Mouse (Mus musculus) heart, postnatal 0 days (tissue): ENCODE data around the gene Thrb. TPM values are rescaled to one million over a fixed set of nuclear protein-coding genes. Genes with fewer than 3 reads are reported as not detected.

ENCODE experiments used
- ATAC-seq: fragments of 200-750 bp; cut with Nextera tagmentation; 2 replicates; pipeline ENCODE4 v1.8.0; 2017; ENCODE audit warnings: low read depth, moderate number of reproducible peaks, moderate library complexity; ENCODE audit not compliant: insufficient read depth
- DNase-seq: peaks from one replicate; pipeline ENCODE4 v3.0.0-alpha.2; 2016; ENCODE audit warnings: low spot score
- H3K27ac ChIP-seq: fragments of 300-500 bp; sonication (generic); 2 replicates; pipeline ENCODE4 v1.5.1; 2014; ENCODE audit warnings: low read depth, mild to moderate bottlenecking
- H3K27me3 ChIP-seq: fragments of 300-500 bp; sonication (generic); 2 replicates; pipeline ENCODE4 v1.6.1; 2014; ENCODE audit warnings: low read length, mixed read lengths; ENCODE audit not compliant: control insufficient read depth, insufficient read depth
- H3K36me3 ChIP-seq: fragments of 300-500 bp; sonication (generic); replicated peaks from 2 replicates; pipeline ENCODE4 v1.6.1; 2014; ENCODE audit warnings: low read length, mixed read lengths; ENCODE audit not compliant: control insufficient read depth, insufficient read depth
- H3K4me1 ChIP-seq: fragments of 300-500 bp; sonication (generic); 2 replicates; pipeline ENCODE4 v1.6.1; 2014; ENCODE audit warnings: antibody characterized with exemption; ENCODE audit not compliant: control insufficient read depth, insufficient read depth
- H3K4me2 ChIP-seq: fragments of 300-500 bp; sonication (generic); 2 replicates; pipeline ENCODE4 v1.6.1; 2014; ENCODE audit warnings: low read depth, mild to moderate bottlenecking, low read length, moderate library complexity
- H3K4me3 ChIP-seq: fragments of 300-500 bp; sonication (generic); 2 replicates; pipeline ENCODE4 v1.5.1; 2014; ENCODE audit warnings: low read depth, low read length
- H3K9ac ChIP-seq: fragments of 300-500 bp; sonication (generic); replicated peaks from 2 replicates; pipeline ENCODE4 v1.6.1; 2014; ENCODE audit warnings: low read depth, low read length, mixed read lengths
- H3K9me3 ChIP-seq: fragments of 300-500 bp; sonication (generic); replicated peaks from 2 replicates; pipeline ENCODE4 v1.6.1; 2016; ENCODE audit warnings: low read length; ENCODE audit not compliant: control insufficient read depth
- CTCF ChIP-seq: IDR thresholded peaks from 2 replicates; pipeline ENCODE4 v1.5.1; 2016; ENCODE audit warnings: antibody characterized with exemption, control low read depth, low read depth
- EP300 ChIP-seq: IDR thresholded peaks from 2 replicates; pipeline ENCODE4 v1.6.1; 2016; ENCODE audit warnings: antibody characterized with exemption, low read depth
- WGBS: fragments of 180-500 bp; shearing (Covaris S2); extraction: QIAGEN DNeasy Blood & Tissue Kit; methylation state at CpG from one replicate; pipeline ENCODE4 v1.1.7; 2014; 5-methylcytosine and 5-hydroxymethylcytosine counted together
- polyA plus RNA-seq: library from polyadenylated mRNA; unstranded; fragments of >200 nt; fragmentation: Nextera tagmentation; extraction: Ambion mirVana; gene quantifications from 2 replicates; pipeline ENCODE4 v1.2.1, GENCODE M21; 2015
- total RNA-seq: library from RNA; depleted of rRNA; stranded (reverse); fragments of >200 nt; gene quantifications from 2 replicates; pipeline ENCODE4 v1.2.3, GENCODE M21; 2014; ENCODE audit warnings: low replicate concordance

Thrb gene
- total and polyA plus RNA-seq, 2 experiments from 2014 or later: 0.90 to 1.0 TPM

DNA sequence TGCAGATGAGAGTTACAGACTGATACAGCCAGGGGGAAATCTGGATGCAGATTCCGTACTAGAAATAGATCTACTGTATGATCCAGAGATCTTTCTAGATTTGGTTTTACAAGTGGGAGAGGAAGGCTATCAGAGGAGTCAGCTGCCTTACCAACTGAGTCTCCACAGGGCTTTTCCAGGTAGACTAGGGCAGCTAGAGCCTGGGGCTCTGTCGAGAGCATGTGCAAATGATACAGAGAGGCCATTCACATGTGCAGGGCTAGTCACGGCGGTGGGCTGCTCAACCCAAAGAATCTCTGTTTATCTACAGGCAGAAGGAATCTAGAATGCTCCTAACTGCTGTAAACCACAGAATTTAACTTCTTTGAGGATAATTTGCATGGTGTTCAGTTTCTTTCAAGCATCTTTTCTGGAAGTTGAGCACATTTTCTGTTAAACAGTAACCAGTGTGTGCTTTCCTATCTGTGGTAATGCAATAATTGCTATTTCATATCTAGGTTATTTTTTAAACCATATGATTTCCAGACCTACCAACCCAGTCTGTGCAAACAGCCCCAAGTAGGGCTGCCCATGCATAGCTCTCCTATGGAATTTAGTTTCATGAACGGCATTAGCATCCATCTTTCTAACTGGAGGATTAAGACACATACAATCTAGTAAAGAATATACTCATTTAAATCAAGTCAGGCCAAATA, 185.1 kb downstream of the Thrb start:
- ATAC-seq: no peak
- H3K9me3 ChIP-seq: no peaks in the 10 kb centered on the region
- H3K36me3 ChIP-seq: no peaks in the 10 kb centered on the region
- H3K27me3 ChIP-seq: no peaks in the 10 kb centered on the region
- TF ChIP-seq CTCF (no peak), EP300 (no peak)
- no peak overlapping the region for H3K27ac ChIP-seq
- H3K4me3 ChIP-seq: no peak overlapping the region
- H3K9ac ChIP-seq: no peak overlapping the region
- no peaks in the 10 kb centered on the region for H3K4me1 ChIP-seq
- WGBS: 65% methylated on average over 5 of the region's 5 CpGs
- no peak for DNase-seq
- no peak overlapping the region for H3K4me2 ChIP-seq

DNA sequence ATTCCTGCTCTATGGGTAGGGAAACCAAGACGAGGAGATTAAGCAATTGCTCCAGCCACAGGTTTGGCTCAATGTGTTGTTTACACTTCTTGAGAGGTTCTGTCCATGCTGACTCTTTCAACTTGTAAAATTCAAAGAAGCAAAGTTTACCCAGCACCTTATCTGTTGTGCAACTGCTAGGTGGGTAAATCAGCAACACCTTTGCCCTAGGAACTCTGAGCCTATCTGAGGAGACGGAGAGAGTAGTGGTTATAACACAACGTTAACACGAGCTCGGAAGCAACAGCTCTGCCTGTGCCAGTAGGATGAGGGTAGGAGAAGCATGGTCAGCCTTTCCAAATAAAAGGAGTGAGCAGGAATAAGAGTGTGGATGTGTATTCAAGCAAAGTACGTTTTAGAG, 185.8 kb downstream of the Thrb start:
- ATAC-seq: no peak
- no peak for TF ChIP-seq EP300
- no peak for TF ChIP-seq CTCF
- 59% methylated on average over 6 of the region's 6 CpGs for WGBS

DNA sequence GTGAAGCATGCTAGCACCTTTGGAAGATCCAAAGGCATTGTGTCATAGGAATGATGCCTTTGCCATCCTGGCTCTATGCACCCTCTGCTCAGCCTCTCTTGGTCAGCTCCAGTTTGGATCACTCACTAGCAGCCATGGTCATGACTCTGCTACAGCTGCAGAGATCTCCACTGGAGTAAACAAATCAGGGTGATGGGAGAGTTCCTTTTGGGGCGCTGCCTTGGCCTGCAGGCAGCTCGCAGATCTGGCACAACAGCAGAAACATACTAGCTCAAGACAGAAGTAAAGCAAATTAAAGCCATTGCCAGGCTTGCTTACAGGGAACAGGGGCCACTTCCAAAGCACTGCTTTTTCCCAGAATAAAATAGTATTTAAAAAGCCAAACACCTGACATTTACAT, 186.6 kb downstream of the Thrb start:
- 69% methylated on average over 2 of the region's 2 CpGs for WGBS

More for the DNA sequence above, 185.8 kb downstream of the Thrb start:
- Histone ChIP-seq H3K27ac (no peak overlapping the region), H3K4me2 (no peak overlapping the region), H3K4me3 (no peak overlapping the region), H3K9ac (no peak overlapping the region), H3K27me3 (no peaks in the 10 kb centered on the region), H3K36me3 (no peaks in the 10 kb centered on the region), H3K9me3 (no peaks in the 10 kb centered on the region), H3K4me1 (no peaks in the 10 kb centered on the region)
- DNase-seq: no peak

DNA sequence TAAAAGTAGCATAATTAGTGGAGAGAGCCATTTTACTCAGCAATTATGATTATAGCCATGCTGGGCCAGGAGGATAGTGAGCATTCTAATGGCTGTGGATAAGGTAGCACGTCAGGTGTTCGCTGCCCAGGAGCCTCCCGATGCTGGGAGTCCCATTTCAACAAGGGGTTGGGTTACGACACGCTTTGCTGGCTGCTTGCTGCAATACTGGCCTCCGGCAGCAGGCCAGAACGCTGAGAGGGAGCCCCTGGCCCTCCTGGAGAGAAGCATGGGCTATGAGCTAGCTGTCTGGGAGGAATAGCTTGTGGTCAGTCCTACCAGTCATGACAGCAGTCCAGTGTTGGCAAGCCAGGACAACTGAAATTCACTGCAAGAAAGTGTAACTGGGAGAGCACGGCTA, 187.2 kb downstream of the Thrb start:
- Histone ChIP-seq H3K4me2 (no peak overlapping the region), H3K27ac (no peak overlapping the region), H3K27me3 (no peaks in the 10 kb centered on the region), H3K9ac (no peak overlapping the region), H3K4me3 (no peak overlapping the region), H3K36me3 (no peaks in the 10 kb centered on the region), H3K4me1 (no peaks in the 10 kb centered on the region), H3K9me3 (no peaks in the 10 kb centered on the region)
- DNase-seq: no peak
- no peak for ATAC-seq
- TF ChIP-seq CTCF (no peak), EP300 (no peak)
- 63% methylated on average over 8 of the region's 8 CpGs for WGBS

More for the DNA sequence above, 186.6 kb downstream of the Thrb start:
- Histone ChIP-seq H3K27me3 (no peaks in the 10 kb centered on the region), H3K4me3 (no peak overlapping the region), H3K9ac (no peak overlapping the region), H3K9me3 (no peaks in the 10 kb centered on the region), H3K27ac (no peak overlapping the region), H3K4me1 (no peaks in the 10 kb centered on the region), H3K36me3 (no peaks in the 10 kb centered on the region), H3K4me2 (no peak overlapping the region)
- DNase-seq (no peak), ATAC-seq (no peak)
- TF ChIP-seq CTCF: no peak

DNA sequence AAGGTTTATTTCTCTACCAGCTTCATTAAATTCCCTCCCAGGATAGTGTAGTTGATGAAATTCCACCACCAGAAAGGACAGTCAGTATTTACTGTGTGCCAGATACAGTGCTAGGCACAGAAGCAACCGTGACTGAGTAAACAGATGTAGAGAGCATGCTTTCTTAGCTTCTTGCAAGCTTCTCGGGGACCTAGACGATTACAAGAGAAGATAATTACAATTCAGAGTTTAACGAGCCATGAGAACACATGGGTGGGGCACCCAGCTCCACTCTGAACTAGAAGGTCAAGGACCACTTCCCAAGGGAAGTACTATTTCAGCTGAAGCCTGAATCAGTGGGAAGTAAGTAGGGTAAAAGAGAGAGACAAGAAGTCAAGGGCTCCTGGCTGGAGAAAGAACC, 190.3 kb downstream of the Thrb start:
- no peaks in the 10 kb centered on the region for H3K4me1 ChIP-seq
- no peaks in the 10 kb centered on the region for H3K9me3 ChIP-seq
- H3K9ac ChIP-seq: no peak overlapping the region
- no peak overlapping the region for H3K27ac ChIP-seq
- no peak overlapping the region for H3K4me2 ChIP-seq
- no peaks in the 10 kb centered on the region for H3K27me3 ChIP-seq
- H3K4me3 ChIP-seq: no peak overlapping the region
- no peak for ATAC-seq
- no peak for TF ChIP-seq EP300
- TF ChIP-seq CTCF: no peak
- no peaks in the 10 kb centered on the region for H3K36me3 ChIP-seq
- no peak for DNase-seq
- 50% methylated on average over 4 of the region's 4 CpGs for WGBS

DNA sequence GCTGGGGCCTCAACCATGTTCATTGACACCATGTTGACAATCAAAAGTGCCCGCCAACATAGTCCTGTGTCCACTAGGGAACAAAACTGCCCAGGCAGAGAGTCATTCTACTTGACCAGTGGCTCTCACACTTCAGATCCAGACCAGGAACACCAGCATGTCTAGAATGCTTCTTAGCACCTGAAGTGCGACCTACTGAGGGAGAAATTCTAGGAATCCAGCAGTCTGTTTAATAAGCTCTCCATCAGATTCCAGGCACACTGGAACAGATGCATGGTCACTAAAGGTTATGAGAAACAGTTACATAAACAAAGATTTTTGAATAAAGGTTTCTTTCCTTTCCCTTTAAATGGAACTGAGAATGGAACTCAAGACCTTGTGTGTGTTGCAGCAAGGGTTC, 192.2 kb downstream of the Thrb start:
- WGBS: 51% methylated on average over 2 of the region's 2 CpGs
- Histone ChIP-seq H3K9ac (no peak overlapping the region), H3K27ac (no peak overlapping the region), H3K27me3 (no peaks in the 10 kb centered on the region), H3K36me3 (no peaks in the 10 kb centered on the region), H3K4me3 (no peak overlapping the region), H3K9me3 (no peaks in the 10 kb centered on the region), H3K4me1 (no peaks in the 10 kb centered on the region), H3K4me2 (no peak overlapping the region)
- ATAC-seq (no peak), DNase-seq (no peak)
- TF ChIP-seq CTCF (no peak), EP300 (no peak)
